Mouse (Mus musculus) Muller cell, postnatal 12 days (primary cell): ENCODE data around the gene Chd3.

ENCODE experiments used
- DNase-seq: peaks from one replicate; pipeline ENCODE4 v3.0.0-alpha.2; 2015; ENCODE audit errors: inconsistent ontology term

Chd3 gene

DNA sequence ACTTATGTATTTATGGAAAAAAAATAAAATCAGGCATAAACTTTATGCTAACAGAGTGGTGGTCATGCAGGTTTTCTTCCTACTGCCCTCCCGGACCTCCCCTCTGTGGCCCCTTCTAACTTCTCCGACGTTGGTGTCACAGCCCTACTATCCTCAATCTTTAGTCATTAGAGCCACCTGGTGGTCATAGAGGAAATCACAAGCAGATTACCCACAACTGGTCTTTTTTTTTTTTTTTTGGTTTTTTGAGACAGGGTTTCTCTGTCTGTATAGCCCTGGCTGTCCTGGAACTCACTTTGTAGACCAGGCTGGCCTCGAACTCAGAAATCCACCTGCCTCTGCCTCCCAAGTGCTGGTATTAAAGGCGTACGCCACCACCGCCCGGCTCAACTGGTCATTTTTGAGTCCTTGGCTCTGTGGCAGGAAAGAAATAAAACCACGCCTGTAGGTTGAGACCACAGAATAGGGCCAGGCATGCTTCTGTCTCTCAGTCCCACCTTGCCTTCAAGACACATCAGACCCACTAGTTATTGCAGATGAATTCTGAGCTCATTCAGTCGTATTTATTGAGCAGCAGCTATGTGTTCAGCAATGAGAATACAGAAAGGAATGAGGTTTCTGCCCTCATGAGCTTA, 21.3 kb upstream of the Chd3 start:
- DNase-seq: peak; percentile 49

DNA sequence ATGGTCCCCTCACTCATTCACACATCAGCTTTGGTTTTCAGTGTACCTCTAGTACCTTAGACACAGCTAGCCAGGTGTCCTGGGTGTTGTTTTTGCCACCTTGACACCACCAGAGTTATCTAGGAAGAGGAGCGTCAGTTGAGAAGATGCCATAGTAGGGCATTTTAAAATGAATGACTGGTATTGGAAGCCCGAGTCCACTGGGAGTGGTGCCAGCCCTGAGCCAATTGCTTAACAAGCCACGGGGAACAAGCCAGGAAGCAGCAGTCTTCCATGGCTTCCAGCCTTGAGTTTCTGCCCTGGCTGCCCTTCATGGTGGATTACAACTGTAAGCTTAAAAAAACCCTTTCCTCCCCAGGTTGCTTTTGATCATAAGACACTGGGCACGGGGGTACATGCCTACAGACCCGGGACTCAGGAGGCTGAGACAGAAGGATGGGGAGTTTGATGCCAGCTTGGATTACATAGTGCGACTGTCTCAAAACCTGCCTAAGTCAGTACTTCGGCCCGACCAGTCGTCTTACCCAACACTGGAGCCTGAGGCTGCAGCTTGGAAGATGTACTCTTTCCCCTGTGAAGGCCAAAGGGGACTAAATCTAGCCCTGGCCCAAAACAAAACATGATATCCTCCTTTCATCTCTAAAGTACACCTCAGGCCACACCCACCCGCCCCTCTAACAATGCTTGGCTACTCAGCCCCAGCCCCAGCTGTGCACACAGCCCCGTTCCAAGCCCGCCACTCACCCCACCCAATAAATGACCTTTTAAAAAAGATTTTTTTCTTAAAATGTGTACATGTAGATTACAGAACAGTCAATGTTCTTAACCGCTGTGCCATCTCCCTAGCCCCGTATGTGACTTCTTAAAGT, 20.6 kb upstream of the Chd3 start:
- DNase-seq: peak; percentile 63

DNA sequence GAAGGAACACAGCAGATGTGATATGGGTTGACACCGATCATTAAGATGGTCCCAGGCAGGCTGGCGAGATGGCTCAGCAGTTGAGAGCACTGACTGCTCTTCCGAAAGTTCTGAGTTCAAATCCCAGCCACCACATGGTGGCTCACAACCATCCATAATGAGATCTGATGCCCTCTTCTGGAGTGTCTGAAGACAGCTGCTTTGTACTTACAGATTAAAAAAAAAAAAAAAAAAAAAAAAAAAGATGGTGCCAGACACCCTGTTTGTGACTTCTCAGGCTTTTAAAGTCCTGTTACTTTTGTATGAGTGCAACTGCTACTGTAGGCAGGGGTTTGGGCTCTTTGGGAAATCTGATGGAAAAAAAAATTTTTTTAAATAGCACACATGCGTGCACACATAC, 19.5 kb upstream of the Chd3 start:
- DNase-seq: no peak

DNA sequence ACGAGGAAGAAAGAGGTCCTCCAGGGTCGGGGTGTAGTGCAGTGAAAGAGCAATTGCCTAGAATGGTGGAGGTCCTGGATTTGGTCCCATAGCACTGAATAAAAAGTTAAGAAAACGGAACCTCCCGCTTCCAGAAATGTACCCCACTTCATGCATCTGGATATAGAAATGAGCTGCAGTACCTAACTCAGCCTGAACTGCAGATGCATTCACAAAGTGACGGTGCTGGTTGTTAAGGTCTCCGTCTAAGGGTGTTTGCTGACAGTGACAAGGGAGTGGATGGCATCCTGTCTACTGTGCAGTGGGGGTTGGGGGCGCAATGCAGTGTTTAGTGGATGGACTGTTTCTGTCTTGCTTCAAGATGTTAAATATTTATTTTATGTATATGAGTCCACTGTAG, 17.6 kb upstream of the Chd3 start:
- no peak for DNase-seq

DNA sequence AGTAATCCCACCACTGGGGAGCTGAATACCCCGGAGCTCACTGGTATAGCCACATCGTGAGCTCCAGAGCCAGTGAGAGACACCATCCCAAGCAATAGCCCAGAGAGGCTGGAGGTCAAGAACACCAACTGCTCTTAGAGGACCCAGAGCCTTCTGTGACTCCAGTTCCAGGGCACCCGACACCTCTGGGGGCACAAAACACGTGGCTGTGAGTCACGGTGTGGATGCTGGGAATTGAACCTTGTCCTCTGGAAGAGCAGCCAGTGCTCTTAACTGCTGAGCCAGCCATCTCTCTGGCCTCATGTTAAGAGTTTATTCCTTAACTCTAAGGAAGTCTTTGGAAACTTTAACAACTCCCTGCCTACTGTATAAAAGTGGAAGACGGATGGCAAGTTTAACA, 15.8 kb upstream of the Chd3 start:
- DNase-seq: no peak

DNA sequence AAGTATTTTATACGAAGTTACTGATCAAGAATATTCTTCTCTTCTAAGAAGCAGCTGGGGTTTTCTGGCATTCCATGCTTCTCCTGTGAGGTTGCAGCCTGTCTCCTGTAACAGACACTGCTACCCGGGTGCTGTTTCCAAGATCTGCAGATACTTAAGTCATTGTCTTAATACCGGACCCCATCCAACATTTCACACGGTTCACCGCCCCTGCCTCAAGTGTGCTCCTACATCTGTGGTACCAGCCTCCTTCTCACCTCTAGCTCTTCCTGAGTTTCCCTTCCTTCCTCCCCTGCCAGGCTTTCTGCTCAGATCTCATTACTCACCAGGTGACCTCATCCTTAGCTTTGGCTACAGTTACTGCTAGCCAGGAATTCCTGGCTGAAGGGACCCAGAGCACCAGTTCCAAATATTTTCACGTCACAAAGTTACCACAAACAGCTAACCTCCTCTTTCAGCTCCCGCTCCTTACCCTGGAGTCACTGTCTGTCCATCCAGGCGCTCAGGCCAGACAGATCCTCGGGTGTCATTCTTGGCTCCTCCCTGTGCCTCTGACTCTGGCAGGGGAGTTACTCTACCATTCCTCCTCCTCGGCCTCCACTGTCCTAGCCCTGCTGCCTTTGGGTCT, 13.4 kb upstream of the Chd3 start:
- DNase-seq: peak; percentile 83

DNA sequence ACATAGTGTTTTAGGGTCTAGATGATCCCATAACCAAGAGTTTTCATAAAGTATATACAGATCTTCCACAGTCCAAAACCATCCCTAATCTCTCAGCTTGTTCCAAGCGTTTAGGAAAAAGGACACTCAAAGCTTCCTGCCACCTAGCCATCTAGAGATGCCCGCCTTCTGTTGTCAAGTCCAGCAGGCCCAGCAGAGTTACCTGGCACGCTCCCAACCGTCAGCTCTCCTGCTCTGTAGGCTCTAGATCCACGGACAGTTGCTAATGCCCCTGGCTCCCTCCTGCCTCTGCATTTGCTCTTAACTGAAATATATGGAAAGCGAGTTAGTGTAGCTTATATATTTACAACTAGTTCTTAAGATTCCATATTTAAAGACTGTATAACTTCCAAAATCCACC, 12.2 kb upstream of the Chd3 start:
- no peak for DNase-seq

DNA sequence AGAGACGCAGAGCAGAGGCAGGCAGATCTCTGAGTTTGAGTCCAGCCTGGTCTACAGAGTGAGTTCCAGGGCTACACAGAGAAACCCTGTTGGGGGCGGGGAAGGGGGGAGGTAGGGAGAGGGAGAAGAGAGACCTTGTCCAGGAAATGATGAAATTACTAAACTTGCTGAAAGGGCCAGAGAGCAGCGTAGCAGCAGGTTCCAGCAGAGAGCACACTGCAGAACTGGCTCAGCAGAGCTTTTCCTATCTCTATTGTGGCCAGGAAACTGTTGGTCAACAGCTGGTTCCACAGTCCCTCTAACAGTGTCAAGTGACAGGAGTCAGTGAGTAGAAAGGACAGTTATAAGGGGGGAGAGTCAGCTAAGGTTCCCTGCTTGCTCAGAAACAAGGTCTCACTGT, 10.4 kb upstream of the Chd3 start:
- no peak for DNase-seq

DNA sequence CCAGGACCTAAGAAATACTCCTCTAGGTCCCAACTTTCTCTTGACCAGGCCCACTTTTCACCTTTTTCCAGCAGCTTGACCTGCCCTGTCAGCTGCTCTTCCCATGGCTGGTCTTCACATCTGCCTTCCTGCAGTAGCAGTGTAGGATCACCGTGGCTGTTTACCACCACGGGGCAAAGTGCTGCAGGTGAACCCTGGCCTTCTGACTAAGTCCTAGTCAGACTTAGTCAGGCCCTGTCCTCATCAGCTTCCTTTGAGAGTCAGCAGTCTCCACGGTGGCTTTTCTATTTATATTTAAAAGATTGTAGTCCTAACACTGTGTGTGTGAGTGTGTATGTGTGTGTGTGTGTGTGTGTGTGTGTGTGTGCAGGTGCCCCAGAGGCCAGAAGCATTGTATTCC, 8.6 kb upstream of the Chd3 start:
- no peak for DNase-seq

DNA sequence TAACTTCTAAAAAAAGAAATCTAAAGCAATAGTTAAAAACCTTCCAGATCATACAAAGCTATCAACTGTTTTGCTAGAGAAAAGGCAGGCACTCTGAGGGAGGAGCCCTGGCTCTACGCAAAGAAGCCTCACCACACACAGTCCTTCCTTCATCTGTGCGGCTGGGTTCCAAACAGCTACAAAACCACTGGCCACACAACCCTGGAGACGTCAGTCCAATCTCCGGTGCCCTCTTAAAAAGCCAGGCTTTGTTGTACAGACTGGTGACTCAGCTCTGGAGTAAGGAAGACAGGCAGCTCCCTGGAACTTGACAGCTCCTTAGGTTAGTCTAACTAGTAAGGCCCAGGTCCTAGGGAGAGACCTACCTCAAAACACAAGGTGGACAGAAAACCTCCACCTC, 6.4 kb upstream of the Chd3 start:
- DNase-seq: no peak

DNA sequence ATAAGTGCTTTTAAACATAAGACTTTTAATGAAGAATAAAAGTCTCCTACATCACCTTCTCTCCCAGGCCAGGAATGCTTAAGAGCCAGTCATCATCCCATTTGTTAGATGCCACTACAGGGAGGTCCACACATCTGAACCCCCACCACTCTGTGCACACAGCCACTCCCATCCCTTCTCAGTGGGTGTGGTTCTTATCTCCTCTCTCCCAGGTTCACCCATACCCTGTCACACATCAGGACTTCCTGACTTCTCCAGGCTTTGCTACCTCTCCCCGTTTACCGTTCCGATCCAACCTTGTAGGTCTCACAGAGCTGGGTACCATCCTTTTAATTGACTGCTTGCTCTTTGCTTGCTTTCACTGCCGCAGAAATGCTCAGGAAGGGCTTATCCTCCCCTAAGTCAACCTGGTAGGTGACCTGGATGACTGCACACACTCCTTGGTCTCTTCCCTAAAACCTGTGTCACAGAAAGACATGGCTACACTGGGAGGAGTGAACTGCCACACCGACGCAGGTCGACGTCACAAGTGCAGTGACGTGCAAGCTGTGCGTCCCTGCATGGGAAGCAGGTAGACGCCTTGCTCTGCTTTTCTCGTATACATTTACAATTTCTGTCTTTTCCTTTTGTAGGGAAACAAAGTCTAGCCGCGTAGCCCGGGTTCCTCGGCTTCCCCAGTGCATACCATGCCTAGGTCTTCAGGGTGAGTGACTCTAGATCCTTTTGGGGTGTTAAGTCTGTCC, 4.2 kb upstream of the Chd3 start:
- DNase-seq: no peak

DNA sequence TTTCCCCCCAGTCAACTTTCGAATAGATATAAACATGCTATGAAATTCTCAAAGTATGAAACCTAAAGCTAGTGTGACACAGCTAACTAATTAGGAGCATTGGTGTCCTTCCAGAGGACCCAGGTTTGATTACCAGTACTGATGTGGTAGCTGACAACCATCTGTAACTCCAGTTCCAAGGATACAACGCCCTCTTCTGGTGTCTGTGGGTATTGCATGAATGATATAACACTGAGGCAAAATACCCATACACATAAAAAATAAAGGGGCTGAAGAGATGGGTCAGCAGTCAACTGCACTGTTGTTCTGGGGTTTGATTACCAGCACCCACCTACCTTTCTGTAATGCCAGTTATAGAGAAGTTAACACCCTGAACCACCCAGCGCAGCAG, 3.6 kb upstream of the Chd3 start:
- DNase-seq: no peak

DNA sequence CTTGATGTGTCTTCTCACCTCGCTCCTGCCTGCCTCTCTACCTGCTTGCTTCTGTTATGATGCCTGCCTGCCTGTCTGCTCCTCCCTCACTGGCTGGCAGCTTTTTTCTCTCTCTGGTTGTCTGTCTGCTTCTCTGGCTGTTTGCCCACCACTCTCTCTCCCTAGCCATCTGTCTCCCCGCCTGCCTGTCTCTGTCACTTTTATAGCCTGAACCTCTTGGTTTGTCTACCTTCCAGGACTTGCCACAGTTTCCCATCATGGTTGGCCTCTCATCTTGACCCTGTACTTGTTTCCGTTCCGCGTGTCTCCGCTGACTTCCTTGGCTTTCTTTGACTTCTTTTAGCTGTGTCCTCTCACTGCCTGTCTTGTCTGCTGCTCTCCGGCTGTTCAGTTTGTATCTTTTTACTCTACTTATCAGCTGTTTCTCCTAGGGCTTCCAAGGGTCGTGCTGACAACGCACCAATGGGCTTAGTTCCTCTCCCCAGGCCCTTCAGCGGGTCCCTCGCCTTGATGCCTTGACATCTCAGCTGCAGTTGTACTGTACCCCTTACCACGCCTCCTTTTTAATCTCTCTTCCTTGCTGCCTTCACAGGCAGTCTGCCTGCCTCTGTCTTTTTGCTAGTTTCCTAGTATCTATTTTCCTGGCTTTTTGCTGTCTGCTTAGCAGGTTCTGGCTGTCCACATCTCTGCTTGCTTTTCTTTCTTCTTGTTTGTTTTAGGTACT, 3.0 kb upstream of the Chd3 start:
- DNase-seq: no peak

DNA sequence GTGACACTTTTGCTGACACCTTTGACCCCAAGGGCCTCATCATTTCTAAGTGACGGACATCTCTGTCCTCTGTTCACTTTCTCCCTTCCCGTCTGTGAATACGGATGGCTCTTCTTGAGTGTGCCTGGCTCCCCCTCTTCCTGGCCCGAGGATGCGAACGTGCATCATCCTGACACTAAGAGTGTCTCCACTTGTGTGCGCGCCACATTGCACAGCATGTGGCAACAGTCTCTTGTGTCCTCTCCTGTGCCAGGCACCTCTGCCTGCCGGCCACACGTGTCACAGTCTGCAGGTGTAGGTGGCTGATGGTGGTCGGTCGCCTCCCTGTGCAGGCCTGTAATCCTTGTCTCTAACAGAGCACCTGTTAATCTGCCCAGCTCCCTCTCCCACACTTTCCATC, 2.4 kb upstream of the Chd3 start:
- no peak for DNase-seq

DNA sequence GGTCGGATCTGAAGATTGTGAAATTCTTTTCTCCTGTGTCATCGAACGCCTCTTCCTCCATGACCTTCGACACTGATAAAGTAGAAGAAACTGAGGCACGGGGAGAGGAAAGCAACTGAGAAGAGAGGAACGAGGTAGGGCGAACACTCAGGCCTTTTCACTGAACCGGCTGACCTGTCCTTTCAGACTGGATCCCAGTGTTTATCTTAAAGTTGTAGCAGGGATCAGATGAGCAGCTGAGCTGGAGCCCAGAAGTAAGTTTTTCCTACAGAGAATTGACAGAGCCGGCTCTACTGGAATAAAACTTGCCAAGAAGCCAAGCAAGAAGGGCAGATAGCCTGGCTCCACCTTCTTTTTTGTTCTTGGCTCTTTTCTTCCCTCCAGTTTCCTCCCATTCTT, 1.6 kb upstream of the Chd3 start:
- DNase-seq: no peak

DNA sequence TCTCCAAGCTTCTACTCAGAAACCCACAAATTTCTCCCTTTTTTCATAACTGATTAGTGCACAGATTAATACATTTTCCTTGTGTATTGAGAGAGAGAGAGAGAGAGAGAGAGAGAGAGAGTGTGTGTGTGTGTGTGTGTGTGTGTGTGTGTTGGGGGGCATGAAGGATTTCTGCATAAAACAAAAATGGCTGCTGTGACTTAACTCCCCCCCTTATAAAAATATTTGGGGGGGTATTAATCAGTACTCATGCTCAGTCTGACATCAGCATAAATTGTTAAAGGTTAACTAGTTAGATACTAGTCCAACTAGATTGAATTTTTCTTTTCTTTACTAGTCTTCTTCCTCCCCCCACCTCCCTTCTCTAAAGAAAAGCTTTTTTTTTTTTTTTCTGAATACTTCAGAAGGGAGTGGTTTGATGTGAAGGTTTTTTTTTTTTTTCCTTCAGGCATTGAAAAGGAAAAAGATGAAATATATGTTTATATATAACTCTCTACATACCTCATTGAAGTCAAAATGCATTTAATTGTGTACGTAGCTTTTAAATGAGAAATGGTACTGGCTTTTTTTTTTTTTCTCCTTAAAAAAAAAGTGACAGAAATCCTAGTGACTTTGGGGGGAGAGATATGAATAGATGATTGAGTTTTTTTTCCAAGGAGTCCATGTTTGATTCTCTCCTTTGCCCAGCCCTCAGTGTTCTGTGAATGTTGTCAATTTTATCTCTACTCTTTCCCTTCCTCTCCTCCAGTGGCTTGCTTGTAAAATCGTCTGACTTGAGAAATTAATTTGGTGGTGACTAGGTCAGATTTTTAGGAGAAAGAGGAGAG, 997 bp upstream of the Chd3 start:
- no peak for DNase-seq

DNA sequence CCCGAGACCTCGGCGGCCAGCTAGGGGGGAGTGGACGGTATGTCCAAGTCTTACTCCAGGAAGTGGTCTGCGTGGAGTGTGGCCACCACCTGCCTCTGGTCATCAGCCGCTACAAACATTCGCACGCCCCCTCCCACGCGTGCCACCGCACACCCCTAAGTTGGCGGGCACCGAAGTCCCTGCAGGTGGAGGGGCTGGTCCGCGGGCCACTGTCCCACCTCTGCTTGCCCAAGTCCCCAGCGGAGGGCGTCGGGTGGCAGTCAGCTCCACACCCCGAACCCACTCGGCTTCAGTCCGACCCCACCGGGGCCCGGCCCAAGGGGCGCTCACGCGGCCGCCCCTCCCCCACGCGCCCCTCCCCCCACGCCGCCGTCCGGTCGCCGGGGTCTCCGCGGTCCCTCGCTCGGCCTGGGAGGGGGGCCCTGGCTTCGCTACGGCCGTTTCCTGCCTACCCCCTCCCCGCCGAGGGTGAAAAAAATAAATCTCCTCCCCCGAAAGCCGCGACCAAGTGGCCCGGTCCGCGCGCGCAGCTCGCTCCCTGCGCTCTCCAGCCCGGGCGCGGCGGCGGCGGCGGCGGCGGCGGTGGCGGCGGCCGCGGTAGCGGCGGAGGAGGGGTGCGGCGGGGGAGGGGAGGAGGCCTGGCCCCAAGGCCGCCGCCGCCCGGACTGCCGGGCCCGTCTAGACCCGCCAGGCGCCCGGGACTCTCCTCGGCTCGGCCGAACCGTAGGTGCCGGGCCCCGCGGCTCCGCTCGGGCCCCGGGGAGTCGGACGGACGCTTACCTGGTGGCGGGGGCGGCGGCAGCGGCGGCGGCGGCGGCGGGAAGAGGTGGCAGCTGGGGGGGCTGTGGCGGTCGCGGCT, 621 bp downstream of the Chd3 start:
- peak; percentile 58 for DNase-seq

DNA sequence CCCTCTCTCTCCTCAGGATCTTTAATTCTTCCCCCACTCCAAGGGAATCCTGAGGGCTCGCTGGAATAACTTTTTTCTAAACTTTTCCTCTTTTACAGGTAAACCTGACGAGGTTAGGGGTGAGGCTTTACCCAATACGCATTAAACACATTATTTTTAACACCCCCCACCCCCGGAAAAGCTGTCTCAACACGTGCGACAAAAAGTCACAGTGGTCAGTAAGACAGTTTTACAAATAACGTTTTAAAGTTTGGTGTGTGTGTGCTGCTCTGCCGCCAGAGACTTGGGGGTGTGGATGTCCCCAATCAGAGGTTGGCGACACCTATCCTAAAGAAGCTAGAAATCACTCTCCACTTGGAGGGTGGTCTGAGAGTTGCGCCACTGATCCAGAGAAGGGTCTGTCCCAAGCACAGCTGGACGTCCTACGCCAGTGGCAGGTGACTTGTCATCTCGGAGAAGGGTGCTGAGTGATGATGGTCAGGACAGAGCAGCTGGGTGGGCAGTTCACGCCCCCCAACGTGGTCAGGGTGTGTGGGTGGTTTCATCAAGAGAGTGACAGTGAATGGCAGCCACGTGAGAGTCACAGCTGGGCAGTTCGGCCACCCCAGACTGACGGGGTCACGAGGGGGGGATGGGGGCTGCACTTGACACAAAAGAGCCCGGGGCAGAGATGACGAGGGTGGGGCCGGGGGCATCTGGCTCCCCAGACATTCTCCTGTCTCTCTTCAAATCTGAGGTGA, 1.4 kb downstream of the Chd3 start:
- no peak for DNase-seq
